Mouse (Mus musculus): Measurements from ENCODE around the gene Gm11213. TPM values are rescaled to one million over a fixed set of nuclear protein-coding genes. Genes with fewer than 3 reads are reported as not detected.

Gm11213 gene
- total RNA-seq, 2 experiments from 2014 or later, result not detected

DNA sequence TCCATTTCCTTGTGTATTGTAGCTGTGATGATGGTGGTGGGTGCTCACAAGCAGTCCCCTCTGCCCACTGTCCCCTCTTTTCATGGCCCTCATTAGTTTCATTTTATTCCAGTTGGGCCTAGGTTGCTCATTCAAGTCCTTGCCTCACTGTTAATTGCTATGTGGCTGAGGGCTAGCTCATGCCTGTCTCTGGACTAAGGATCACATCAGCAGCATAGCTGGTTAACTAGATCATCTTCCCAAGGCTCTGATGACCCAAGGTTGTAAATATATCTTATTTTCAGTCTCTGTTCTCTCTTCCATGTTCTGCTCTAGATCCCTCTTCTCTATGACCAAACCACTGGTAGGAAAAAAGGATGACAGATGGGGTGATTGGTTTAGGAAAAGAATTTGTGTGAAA is 3.8 kb downstream of the Gm11213 start:
- Histone ChIP-seq H3K4me3 (no peak overlapping the region), H3K27ac (no peak overlapping the region)
- DNase-seq, result no peak
- TF ChIP-seq CTCF (IDR thresholded peaks at IDR 0.05), result no peak
- intact Hi-C loops (cut with DNase I), result no loop called here

DNA sequence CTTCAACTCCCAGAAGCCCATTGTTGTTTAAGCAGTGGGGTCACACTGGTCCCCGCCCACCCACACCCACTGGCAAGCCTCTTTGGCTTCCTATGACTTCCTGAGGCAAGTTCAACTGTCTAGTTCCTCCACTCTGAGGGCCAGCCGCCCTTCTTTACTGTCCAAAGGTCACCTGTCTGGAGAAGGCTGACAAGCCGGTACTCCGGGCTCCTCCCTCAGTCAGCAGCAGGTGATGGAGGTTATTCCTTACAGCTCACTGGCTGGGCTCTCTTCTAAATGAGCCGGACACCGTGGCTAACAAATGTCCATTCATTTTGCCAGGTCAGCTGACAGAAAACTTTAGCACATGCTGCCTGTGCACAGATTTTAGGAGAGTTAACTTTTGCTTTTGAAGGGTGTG is 4.3 kb downstream of the Gm11213 start:
- Histone ChIP-seq H3K27ac (no peak overlapping the region), H3K4me3 (no peak overlapping the region)
- intact Hi-C loops (cut with DNase I), result no loop called here
- DNase-seq, result no peak
- no peak for TF ChIP-seq CTCF (IDR thresholded peaks at IDR 0.05)

- no peak for DNase-seq
- H3K4me3 ChIP-seq, result no peak overlapping the region
- intact Hi-C loops (cut with DNase I), result no loop called here
- TF ChIP-seq CTCF (IDR thresholded peaks at IDR 0.05), result no peak
- H3K27ac ChIP-seq, result no peak overlapping the region
Observed at GRCm38 (mm10) chr4:63596010-63596409, 9.1 kb downstream of the Gm11213 start.

- DNase-seq, result no peak
Observed at GRCm38 (mm10) chr4:63595259-63595658, 9.8 kb downstream of the Gm11213 start.

GRCm38 (mm10) chr4:63594459-63595110 is 10.5 kb downstream of the Gm11213 start:
- H3K4me3 ChIP-seq, result peak overlapping the region; percentile 38
- H3K27ac ChIP-seq, result peak overlapping the region; percentile 84
- intact Hi-C loops (cut with DNase I), result loop anchor here (5.0 kb wide), 1 partner anchor 37 kb away; the partner anchor contains the start of gene Tmem268
- peak; percentile 50 for DNase-seq
- TF ChIP-seq CTCF (IDR thresholded peaks at IDR 0.05), result no peak

More at GRCm38 (mm10) chr4:63595259-63595658, 9.8 kb downstream of the Gm11213 start:
- no peak for TF ChIP-seq CTCF (IDR thresholded peaks at IDR 0.05)
- Histone ChIP-seq H3K4me3 (no peak overlapping the region), H3K27ac (peak overlapping the region; percentile 84)
- intact Hi-C loops (cut with DNase I), result no loop called here

- intact Hi-C loops (cut with DNase I), result loop anchor here (5.0 kb wide), 1 partner anchor 33 kb away; the partner anchor contains the start of gene Tmem268
- H3K4me3 ChIP-seq, result no peak overlapping the region
- no peak for DNase-seq
- no peak for TF ChIP-seq CTCF (IDR thresholded peaks at IDR 0.05)
- no peak overlapping the region for H3K27ac ChIP-seq
Observed at GRCm38 (mm10) chr4:63590538-63590937, 14.5 kb downstream of the Gm11213 start.

DNA sequence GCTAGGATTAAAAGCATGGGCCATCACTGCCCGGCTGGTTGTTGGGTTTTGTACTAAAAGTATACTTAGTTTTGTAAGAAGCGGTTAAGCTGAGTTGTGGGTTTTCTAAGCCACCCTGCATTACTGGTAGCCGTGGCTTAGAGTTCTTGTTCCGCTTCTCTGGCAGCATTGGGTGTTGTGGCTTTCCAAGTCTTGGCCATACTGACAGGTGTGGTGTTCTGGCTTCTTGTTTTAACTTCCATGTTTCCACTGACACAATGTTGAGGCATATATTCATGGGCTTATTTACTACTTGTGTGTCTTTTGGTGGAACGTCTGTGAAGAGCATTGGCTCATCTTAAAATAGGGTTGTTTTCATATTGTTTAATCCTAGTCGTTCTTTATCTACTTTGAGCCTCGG is 15.1 kb downstream of the Gm11213 start:
- H3K27ac ChIP-seq, result no peak overlapping the region
- TF ChIP-seq CTCF (IDR thresholded peaks at IDR 0.05), result no peak
- intact Hi-C loops (cut with DNase I), result loop anchor here (5.0 kb wide), 2 partner anchors 33 to 83 kb away; partner anchors contain the start of gene Tmem268
- no peak for DNase-seq
- H3K4me3 ChIP-seq, result no peak overlapping the region

DNA sequence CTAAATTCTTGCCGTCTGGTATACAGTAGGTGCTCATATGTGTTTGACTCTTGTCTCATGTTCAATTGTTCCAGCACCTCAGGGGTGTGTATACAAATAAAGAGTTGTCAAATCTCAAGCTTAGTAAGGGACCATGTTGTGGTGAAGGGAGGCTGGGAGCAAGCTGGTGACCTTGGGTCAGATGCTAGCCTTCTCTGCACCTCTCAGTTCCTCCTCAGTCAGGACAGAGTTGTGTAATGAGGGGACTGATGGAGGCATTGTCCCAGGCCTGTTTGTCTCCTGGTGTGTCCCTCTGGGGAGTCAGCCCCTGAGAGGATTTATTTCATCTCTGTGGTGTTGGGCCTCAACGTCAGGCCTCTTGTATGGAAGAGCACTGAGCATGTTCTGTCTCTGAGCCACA is 18.8 kb downstream of the Gm11213 start:
- no peak for TF ChIP-seq CTCF (IDR thresholded peaks at IDR 0.05)
- DNase-seq, result no peak
- Histone ChIP-seq H3K27ac (no peak overlapping the region), H3K4me3 (no peak overlapping the region)
- intact Hi-C loops (cut with DNase I), result loop anchor here (5.0 kb wide), 1 partner anchor 79 kb away; no protein-coding TSS in a partner anchor

GRCm38 (mm10) chr4:63585216-63585615 is 19.8 kb downstream of the Gm11213 start:
- TF ChIP-seq CTCF (IDR thresholded peaks at IDR 0.05), result no peak
- Histone ChIP-seq H3K27ac (no peak overlapping the region), H3K4me3 (no peak overlapping the region)
- DNase-seq, result no peak
- intact Hi-C loops (cut with DNase I), result loop anchor here (5.0 kb wide), 1 partner anchor 78 kb away; no protein-coding TSS in a partner anchor

DNA sequence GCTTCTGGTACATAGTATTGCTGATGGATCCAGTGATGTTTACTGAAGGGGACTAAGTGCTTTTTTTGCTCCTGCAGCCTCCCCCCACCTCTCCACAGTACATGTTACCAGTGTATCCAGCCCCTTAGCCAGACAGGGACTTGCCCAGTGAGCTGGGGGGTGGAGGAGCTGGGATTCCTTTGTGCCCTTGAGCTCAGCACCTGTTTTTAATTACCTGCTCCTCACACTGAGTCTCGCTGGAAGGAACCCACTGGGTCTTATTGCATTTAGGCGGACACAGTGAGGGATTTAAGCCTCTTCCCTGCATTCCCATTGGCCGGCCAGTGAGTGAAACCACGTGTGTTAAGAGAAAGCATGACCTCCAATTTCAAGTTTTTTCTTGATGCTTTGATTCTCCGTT is 22.5 kb downstream of the Gm11213 start:
- no peak for DNase-seq
- H3K4me3 ChIP-seq, result no peak overlapping the region
- intact Hi-C loops (cut with DNase I), result no loop called here
- no peak overlapping the region for H3K27ac ChIP-seq
- no peak for TF ChIP-seq CTCF (IDR thresholded peaks at IDR 0.05)

GRCm38 (mm10) chr4:63580078-63580477 is 25.0 kb downstream of the Gm11213 start:
- intact Hi-C loops (cut with DNase I), result no loop called here
- no peak for DNase-seq

DNA sequence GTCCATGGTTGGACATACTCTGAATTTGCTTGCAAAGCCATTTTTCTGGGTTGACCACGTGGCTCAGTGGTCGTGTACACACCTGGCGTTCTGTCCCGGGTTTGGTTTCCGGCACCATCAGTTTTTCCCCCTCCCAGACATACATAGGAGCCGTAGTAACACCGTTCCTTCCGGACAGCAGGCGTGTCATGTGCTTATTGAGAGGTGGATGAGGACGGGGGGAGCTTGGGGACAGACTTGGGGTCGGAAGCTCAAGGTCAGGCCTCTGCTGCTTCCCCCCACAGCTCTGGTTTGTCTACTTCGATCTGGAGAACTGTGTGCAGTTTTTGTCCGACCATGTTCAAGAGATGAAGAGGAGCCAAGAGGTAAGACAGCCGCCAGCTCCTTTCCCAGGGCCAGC is 25.4 kb downstream of the Gm11213 start:
- Histone ChIP-seq H3K4me3 (no peak overlapping the region), H3K27ac (no peak overlapping the region)
- intact Hi-C loops (cut with DNase I), result no loop called here
- TF ChIP-seq CTCF (IDR thresholded peaks at IDR 0.05), result no peak
- no peak for DNase-seq

More at GRCm38 (mm10) chr4:63580078-63580477, 25.0 kb downstream of the Gm11213 start:
- Histone ChIP-seq H3K4me3 (no peak overlapping the region), H3K27ac (no peak overlapping the region)
- no peak for TF ChIP-seq CTCF (IDR thresholded peaks at IDR 0.05)

DNA sequence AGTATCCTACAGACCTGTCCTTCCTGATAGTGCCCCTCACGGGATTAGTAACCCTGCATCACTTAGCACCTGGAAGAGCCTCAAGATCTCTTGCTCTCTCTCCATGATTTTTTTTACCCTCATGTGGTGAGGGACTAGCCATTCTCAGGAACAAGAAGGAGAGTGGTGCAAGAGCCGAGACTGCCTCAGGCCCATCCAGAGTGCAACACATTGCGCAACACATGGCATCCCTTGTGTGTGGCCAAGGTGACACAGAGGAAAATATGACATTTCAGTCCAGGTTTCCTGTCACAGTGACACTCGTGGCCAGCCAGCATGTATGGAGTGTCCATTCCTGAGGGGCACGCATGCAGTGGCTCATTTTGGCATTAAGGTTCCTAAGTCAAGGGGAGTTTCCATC is 32.4 kb downstream of the Gm11213 start:
- intact Hi-C loops (cut with DNase I), result no loop called here
- H3K27ac ChIP-seq, result no peak overlapping the region
- no peak for DNase-seq
- no peak for TF ChIP-seq CTCF (IDR thresholded peaks at IDR 0.05)
- H3K4me3 ChIP-seq, result no peak overlapping the region

All from gastrocnemius, adult 2 months (tissue).